Mouse (Mus musculus) heart, embryonic 12.5 days (tissue): ENCODE measurements around the gene Aldh6a1. TPM values are rescaled to one million over a fixed set of nuclear protein-coding genes. Genes with fewer than 3 reads are reported as not detected.

Experiments used
- polyA plus RNA-seq: library from polyadenylated mRNA; unstranded; fragments of >200 nt; fragmentation: Nextera tagmentation; extraction: Ambion mirVana; gene quantifications from 2 replicates; pipeline ENCODE4 v1.2.1, GENCODE M21; 2016

The Aldh6a1 gene
- polyA plus RNA-seq, 1 experiment from 2014 or later, result 43.6 TPM

Other genes with a start within 250 kb of the Aldh6a1 start
- gene Elmsan1, start 232.1 kb downstream of the Aldh6a1 start, polyA plus RNA-seq, result 8.7 and 10.6 TPM in 2 replicates
- 75.8 and 77.5 TPM in 2 replicates for gene Ptgr2, start 165.8 kb downstream of the Aldh6a1 start, polyA plus RNA-seq
- 53.1 and 59.9 TPM in 2 replicates for gene Zfp410, start 134.2 kb downstream of the Aldh6a1 start, polyA plus RNA-seq
- gene Coq6, start 89.3 kb downstream of the Aldh6a1 start, polyA plus RNA-seq, result 59.2 and 61.6 TPM in 2 replicates
- 5.0 and 5.2 TPM in 2 replicates for gene Fam161b, start 89.2 kb downstream of the Aldh6a1 start, polyA plus RNA-seq
- gene Entpd5, start 42.0 kb downstream of the Aldh6a1 start, polyA plus RNA-seq, result 32.6 and 33.5 TPM in 2 replicates
- 1.4 and 1.5 TPM in 2 replicates for gene Bbof1, start 41.9 kb downstream of the Aldh6a1 start, polyA plus RNA-seq
- 21.3 and 24.4 TPM in 2 replicates for gene Rnf113a2, start 33.8 kb downstream of the Aldh6a1 start, polyA plus RNA-seq
- gene Lin52, start 418 bp upstream of the Aldh6a1 start, polyA plus RNA-seq, result 15.4 and 15.8 TPM in 2 replicates
- gene Vsx2, start 118.8 kb upstream of the Aldh6a1 start, polyA plus RNA-seq, result not detected in 2 replicates
- gene Abcd4, start 166.4 kb upstream of the Aldh6a1 start, polyA plus RNA-seq, result 10.3 and 10.4 TPM in 2 replicates
- not detected in 2 replicates for gene Vrtn, start 190.0 kb upstream of the Aldh6a1 start, polyA plus RNA-seq
- not detected in 2 replicates for gene Syndig1l, start 247.8 kb upstream of the Aldh6a1 start, polyA plus RNA-seq